Mouse (Mus musculus): ENCODE results near the gene Rbms1. TPM values are rescaled to one million over a fixed set of nuclear protein-coding genes. Genes with fewer than 3 reads are reported as not detected.
A peak's percentile ranks its signal among the peaks of the same experiment; 100 is the strongest.

The Rbms1 gene
- polyA plus RNA-seq, 1 experiment from 2014 or later: 170 TPM

GRCm38 (mm10) chr2:60862913-60863711 lies 99.9 kb downstream of the Rbms1 start:
- H3K79me2 ChIP-seq (ENCODE audit: inconsistent target): peaks cover 100% of the 10 kb centered on the region
- peaks cover 31% of the 10 kb centered on the region for H3K36me3 ChIP-seq (ENCODE audit: inconsistent target)
- 87% methylated on average over 8 of the region's 8 CpGs for WGBS (ENCODE audit: missing documents)
- H3K27ac ChIP-seq: no peak overlapping the region
- no peak overlapping the region for H3K4me3 ChIP-seq (ENCODE audit: inconsistent target)

GRCm38 (mm10) chr2:60858116-60858515 lies 104.9 kb downstream of the Rbms1 start:
- 40% methylated on average over 1 of the region's 1 CpGs for WGBS (ENCODE audit: missing documents)

GRCm38 (mm10) chr2:60856097-60856496 lies 106.9 kb downstream of the Rbms1 start:
- H3K36me3 ChIP-seq (ENCODE audit: inconsistent target): peaks cover 31% of the 10 kb centered on the region
- H3K27ac ChIP-seq: peak overlapping the region; percentile 54
- peaks cover 100% of the 10 kb centered on the region for H3K79me2 ChIP-seq (ENCODE audit: inconsistent target)
- no peak overlapping the region for H3K4me3 ChIP-seq (ENCODE audit: inconsistent target)
- 96% methylated on average over 2 of the region's 2 CpGs for WGBS (ENCODE audit: missing documents)

More at GRCm38 (mm10) chr2:60858116-60858515, 104.9 kb downstream of the Rbms1 start:
- Histone ChIP-seq H3K79me2 (ENCODE audit: inconsistent target) (peaks cover 100% of the 10 kb centered on the region), H3K27ac (no peak overlapping the region), H3K36me3 (ENCODE audit: inconsistent target) (peaks cover 38% of the 10 kb centered on the region), H3K4me3 (ENCODE audit: inconsistent target) (no peak overlapping the region)

GRCm38 (mm10) chr2:60855006-60855405 lies 108.0 kb downstream of the Rbms1 start:
- H3K79me2 ChIP-seq (ENCODE audit: inconsistent target): peaks cover 100% of the 10 kb centered on the region
- H3K36me3 ChIP-seq (ENCODE audit: inconsistent target): peaks cover 24% of the 10 kb centered on the region
- no peak overlapping the region for H3K4me3 ChIP-seq (ENCODE audit: inconsistent target)
- peak overlapping the region; percentile 54 for H3K27ac ChIP-seq
- WGBS (ENCODE audit: missing documents): 5% methylated on average over 4 of the region's 4 CpGs

- H3K27ac ChIP-seq: no peak overlapping the region
- H3K4me3 ChIP-seq (ENCODE audit: inconsistent target): no peak overlapping the region
- 76% methylated on average over 3 of the region's 3 CpGs for whole genome bisulfite sequencing (ENCODE audit: missing documents)
- no peaks in the 10 kb centered on the region for H3K36me3 ChIP-seq (ENCODE audit: inconsistent target)
- H3K79me2 ChIP-seq (ENCODE audit: inconsistent target): peaks cover 100% of the 10 kb centered on the region
These were observed 111.1 kb downstream of the Rbms1 start for GRCm38 (mm10) chr2:60851898-60852297.

GRCm38 (mm10) chr2:60851057-60851718 lies 111.8 kb downstream of the Rbms1 start:
- Histone ChIP-seq H3K79me2 (ENCODE audit: inconsistent target) (peaks cover 100% of the 10 kb centered on the region), H3K36me3 (ENCODE audit: inconsistent target) (no peaks in the 10 kb centered on the region), H3K4me3 (ENCODE audit: inconsistent target) (no peak overlapping the region), H3K27ac (no peak overlapping the region)
- WGBS (ENCODE audit: missing documents): 90% methylated on average over 14 of the region's 14 CpGs

GRCm38 (mm10) chr2:60848478-60848877 lies 114.5 kb downstream of the Rbms1 start:
- Histone ChIP-seq H3K4me3 (ENCODE audit: inconsistent target) (no peak overlapping the region), H3K36me3 (ENCODE audit: inconsistent target) (no peaks in the 10 kb centered on the region), H3K79me2 (ENCODE audit: inconsistent target) (peaks cover 100% of the 10 kb centered on the region), H3K27ac (no peak overlapping the region)
- 42% methylated on average over 4 of the region's 4 CpGs for WGBS (ENCODE audit: missing documents)

GRCm38 (mm10) chr2:60847984-60848383 lies 115.0 kb downstream of the Rbms1 start:
- WGBS (ENCODE audit: missing documents): 70% methylated on average over 3 of the region's 3 CpGs
- peaks cover 98% of the 10 kb centered on the region for H3K79me2 ChIP-seq (ENCODE audit: inconsistent target)
- H3K36me3 ChIP-seq (ENCODE audit: inconsistent target): no peaks in the 10 kb centered on the region
- H3K4me3 ChIP-seq (ENCODE audit: inconsistent target): no peak overlapping the region
- H3K27ac ChIP-seq: no peak overlapping the region

- no peak overlapping the region for H3K4me3 ChIP-seq (ENCODE audit: inconsistent target)
- WGBS (ENCODE audit: missing documents): 77% methylated on average over 5 of the region's 5 CpGs
- H3K79me2 ChIP-seq (ENCODE audit: inconsistent target): peaks cover 98% of the 10 kb centered on the region
- peaks cover 13% of the 10 kb centered on the region; the same call in 1 of the 2 replicates for H3K36me3 ChIP-seq (ENCODE audit: inconsistent target)
- no peak overlapping the region for H3K27ac ChIP-seq
These were observed 117.6 kb downstream of the Rbms1 start for GRCm38 (mm10) chr2:60845316-60845894.

GRCm38 (mm10) chr2:60844259-60844658 lies 118.7 kb downstream of the Rbms1 start:
- Histone ChIP-seq H3K27ac (no peak overlapping the region), H3K36me3 (ENCODE audit: inconsistent target) (peaks cover 13% of the 10 kb centered on the region; the same call in 1 of the 2 replicates), H3K79me2 (ENCODE audit: inconsistent target) (peaks cover 98% of the 10 kb centered on the region), H3K4me3 (ENCODE audit: inconsistent target) (no peak overlapping the region)
- WGBS (ENCODE audit: missing documents): 100% methylated on average over 1 of the region's 1 CpGs

GRCm38 (mm10) chr2:60843633-60844032 lies 119.4 kb downstream of the Rbms1 start:
- peak overlapping the region; percentile 81 for H3K27ac ChIP-seq
- WGBS (ENCODE audit: missing documents): 84% methylated on average over 3 of the region's 3 CpGs

GRCm38 (mm10) chr2:60842976-60843375 lies 120.0 kb downstream of the Rbms1 start:
- peak overlapping the region; percentile 81 for H3K27ac ChIP-seq
- peaks cover 98% of the 10 kb centered on the region for H3K79me2 ChIP-seq (ENCODE audit: inconsistent target)
- H3K4me3 ChIP-seq (ENCODE audit: inconsistent target): no peak overlapping the region
- H3K36me3 ChIP-seq (ENCODE audit: inconsistent target): peaks cover 13% of the 10 kb centered on the region; the same call in 1 of the 2 replicates
- WGBS (ENCODE audit: missing documents): 0% methylated on average over 4 of the region's 4 CpGs

More at GRCm38 (mm10) chr2:60843633-60844032, 119.4 kb downstream of the Rbms1 start:
- Histone ChIP-seq H3K79me2 (ENCODE audit: inconsistent target) (peaks cover 98% of the 10 kb centered on the region), H3K36me3 (ENCODE audit: inconsistent target) (peaks cover 13% of the 10 kb centered on the region; the same call in 1 of the 2 replicates), H3K4me3 (ENCODE audit: inconsistent target) (no peak overlapping the region)

- peaks cover 13% of the 10 kb centered on the region; the same call in 1 of the 2 replicates for H3K36me3 ChIP-seq (ENCODE audit: inconsistent target)
- 96% methylated on average over 4 of the region's 4 CpGs for WGBS (ENCODE audit: missing documents)
These were observed 122.1 kb downstream of the Rbms1 start for GRCm38 (mm10) chr2:60840922-60841321.

GRCm38 (mm10) chr2:60839498-60839897 lies 123.5 kb downstream of the Rbms1 start:
- peaks cover 13% of the 10 kb centered on the region; the same call in 1 of the 2 replicates for H3K36me3 ChIP-seq (ENCODE audit: inconsistent target)
- H3K79me2 ChIP-seq (ENCODE audit: inconsistent target): peaks cover 98% of the 10 kb centered on the region
- H3K4me3 ChIP-seq (ENCODE audit: inconsistent target): no peak overlapping the region
- no peak overlapping the region for H3K27ac ChIP-seq
- WGBS (ENCODE audit: missing documents): 88% methylated on average over 4 of the region's 4 CpGs

More at GRCm38 (mm10) chr2:60840922-60841321, 122.1 kb downstream of the Rbms1 start:
- Histone ChIP-seq H3K79me2 (ENCODE audit: inconsistent target) (peaks cover 98% of the 10 kb centered on the region), H3K27ac (no peak overlapping the region), H3K4me3 (ENCODE audit: inconsistent target) (no peak overlapping the region)

Data from macrophage (primary cell).